16 mouse cellular contexts compared by ENCODE assay signal in genomic region chr8:108990537-108990936, GRCm38 (mm10).
A peak's percentile ranks its signal among the peaks of the same experiment; 100 is the strongest.
DNase-seq lines count a peak whose midpoint lies in the region; ATAC-seq and TF ChIP-seq lines count a peak whose summit lies in the region.
"Had no signal": no experiment of that assay in that cellular context is flagged by ENCODE, and none has a peak within 500 bp of the region (broad histone marks: within the 10 kb centered on the region; RNA-seq: fewer than 3 reads in every experiment).

No protein-coding gene starts in this region.

- WGBS in stomach, embryonic 15.5 days, result 60% methylated on average over 6 of the region's 6 CpGs
- 57% methylated on average over 6 of the region's 6 CpGs for WGBS in stomach, postnatal 0 days
- WGBS in limb, embryonic 13.5 days, result 51% methylated on average over 6 of the region's 6 CpGs
- WGBS in liver, embryonic 15.5 days (ENCODE audit: insufficient replicate concordance), result 61% methylated on average over 6 of the region's 6 CpGs
- 90% methylated on average over 6 of the region's 6 CpGs for WGBS in forebrain, embryonic 14.5 days

- peak; percentile 39; the same call in 1 of the 2 replicates for ATAC-seq in stomach, embryonic 15.5 days (ENCODE audit: insufficient read depth, low FRiP score, low read depth)
- no peak for ATAC-seq in stomach, postnatal 0 days (ENCODE audit: low FRiP score, low TSS enrichment)
- peak; percentile 24; the same call in 1 of the 2 replicates for ATAC-seq in limb, embryonic 13.5 days (ENCODE audit: low FRiP score, low read depth)
- peak; percentile 71 for ATAC-seq in liver, embryonic 15.5 days (ENCODE audit: insufficient read depth)
- no peak for ATAC-seq in forebrain, embryonic 14.5 days
- ATAC-seq: forebrain, postnatal 0 days had no signal

- no peak for TF ChIP-seq EP300 in stomach, postnatal 0 days (optimal IDR thresholded peaks at IDR 0.05)

- H3K4me2 ChIP-seq in stomach, embryonic 15.5 days, result no peak overlapping the region
- H3K4me2 ChIP-seq in stomach, postnatal 0 days (replicated peaks; ENCODE audit: low read depth), result no peak overlapping the region
- no peak overlapping the region for H3K4me2 ChIP-seq in limb, embryonic 13.5 days (replicated peaks)
- H3K4me2 ChIP-seq in liver, embryonic 15.5 days, result no peak overlapping the region
- H3K4me2 ChIP-seq in forebrain, embryonic 14.5 days (ENCODE audit: low read length), result no peak overlapping the region
- H3K4me2 ChIP-seq: embryonic facial prominence, embryonic 12.5 days; hindbrain, embryonic 12.5 days; neural tube, embryonic 12.5 days had no signal

- TF ChIP-seq CTCF in stomach, postnatal 0 days (IDR thresholded peaks at IDR 0.05; ENCODE audit: low read depth), result no peak
- TF ChIP-seq CTCF in gastrocnemius, adult 2 months (IDR thresholded peaks at IDR 0.05), result no peak

- no peaks in the 10 kb centered on the region for H3K27me3 ChIP-seq in stomach, embryonic 15.5 days (replicated peaks)
- no peaks in the 10 kb centered on the region for H3K27me3 ChIP-seq in stomach, postnatal 0 days (ENCODE audit: control insufficient read depth, insufficient read depth, low read length)
- H3K27me3 ChIP-seq in limb, embryonic 13.5 days, result no peaks in the 10 kb centered on the region
- no peaks in the 10 kb centered on the region for H3K27me3 ChIP-seq in liver, embryonic 15.5 days
- no peaks in the 10 kb centered on the region for H3K27me3 ChIP-seq in forebrain, embryonic 14.5 days (replicated peaks; ENCODE audit: control insufficient read depth, insufficient read depth, low read length)
- H3K27me3 ChIP-seq: embryonic facial prominence, embryonic 12.5 days; hindbrain, embryonic 12.5 days; neural tube, embryonic 12.5 days had no signal

- DNase-seq in stomach, postnatal 0 days (ENCODE audit: low spot score), result no peak
- no peak for DNase-seq in forebrain, embryonic 14.5 days (ENCODE audit: low spot score)
- no peak for DNase-seq in gastrocnemius, adult 2 months
- no peak for DNase-seq in thymus, postnatal 36 days
- DNase-seq: cerebellum, adult 9-10 months; forebrain, postnatal 0 days; gastrocnemius, postnatal 10 days; layer of hippocampus, adult 9-11 months; right cerebral cortex, postnatal 25 days had no signal

- H3K27ac ChIP-seq in stomach, embryonic 15.5 days, result no peak overlapping the region
- no peak overlapping the region for H3K27ac ChIP-seq in stomach, postnatal 0 days (replicated peaks)
- 0 out of 2 replicates have a peak overlapping the region, but pooled peaks have one; percentile 12 for H3K27ac ChIP-seq in limb, embryonic 13.5 days
- 0 out of 2 replicates have a peak overlapping the region, but pooled peaks have one; percentile 19 for H3K27ac ChIP-seq in liver, embryonic 15.5 days (replicated peaks)
- no peak overlapping the region for H3K27ac ChIP-seq in forebrain, embryonic 14.5 days (ENCODE audit: low read depth, low read length)
- H3K27ac ChIP-seq in gastrocnemius, adult 2 months, result no peak overlapping the region
- H3K27ac ChIP-seq: embryonic facial prominence, embryonic 12.5 days; hindbrain, embryonic 12.5 days; kidney, postnatal 0 days; neural tube, embryonic 12.5 days had no signal

- no peaks in the 10 kb centered on the region for H3K36me3 ChIP-seq in stomach, embryonic 15.5 days
- no peaks in the 10 kb centered on the region for H3K36me3 ChIP-seq in stomach, postnatal 0 days (ENCODE audit: control insufficient read depth, insufficient read depth, low read length)
- H3K36me3 ChIP-seq in limb, embryonic 13.5 days, result no peaks in the 10 kb centered on the region
- H3K36me3 ChIP-seq in liver, embryonic 15.5 days (replicated peaks), result no peaks in the 10 kb centered on the region
- no peaks in the 10 kb centered on the region for H3K36me3 ChIP-seq in forebrain, embryonic 14.5 days (ENCODE audit: control insufficient read depth, insufficient read depth, low read length)
- H3K36me3 ChIP-seq: embryonic facial prominence, embryonic 12.5 days; hindbrain, embryonic 12.5 days; neural tube, embryonic 12.5 days had no signal

- no peak overlapping the region for H3K4me3 ChIP-seq in stomach, embryonic 15.5 days (replicated peaks)
- H3K4me3 ChIP-seq in stomach, postnatal 0 days (ENCODE audit: low read depth, low read length), result no peak overlapping the region
- no peak overlapping the region for H3K4me3 ChIP-seq in limb, embryonic 13.5 days
- H3K4me3 ChIP-seq in liver, embryonic 15.5 days (replicated peaks), result no peak overlapping the region
- no peak overlapping the region for H3K4me3 ChIP-seq in forebrain, embryonic 14.5 days (ENCODE audit: low read depth, low read length)
- no peak overlapping the region for H3K4me3 ChIP-seq in gastrocnemius, adult 2 months
- H3K4me3 ChIP-seq: embryonic facial prominence, embryonic 12.5 days; hindbrain, embryonic 12.5 days; neural tube, embryonic 12.5 days had no signal

- H3K9ac ChIP-seq in stomach, embryonic 15.5 days, result no peak overlapping the region
- no peak overlapping the region for H3K9ac ChIP-seq in stomach, postnatal 0 days (ENCODE audit: low read length)
- H3K9ac ChIP-seq in limb, embryonic 13.5 days, result no peak overlapping the region
- no peak overlapping the region for H3K9ac ChIP-seq in liver, embryonic 15.5 days
- H3K9ac ChIP-seq in forebrain, embryonic 14.5 days (ENCODE audit: low read length), result no peak overlapping the region
- H3K9ac ChIP-seq: embryonic facial prominence, embryonic 12.5 days; forebrain, postnatal 0 days; hindbrain, embryonic 12.5 days; neural tube, embryonic 12.5 days had no signal

- no peaks in the 10 kb centered on the region for H3K4me1 ChIP-seq in stomach, embryonic 15.5 days
- H3K4me1 ChIP-seq in stomach, postnatal 0 days (replicated peaks; ENCODE audit: control insufficient read depth, insufficient read depth), result no peaks in the 10 kb centered on the region
- H3K4me1 ChIP-seq in limb, embryonic 13.5 days, result peaks cover 20% of the 10 kb centered on the region
- H3K4me1 ChIP-seq in liver, embryonic 15.5 days (replicated peaks), result no peaks in the 10 kb centered on the region
- H3K4me1 ChIP-seq in forebrain, embryonic 14.5 days (ENCODE audit: control insufficient read depth, insufficient read depth, low read length), result no peaks in the 10 kb centered on the region
- H3K4me1 ChIP-seq: embryonic facial prominence, embryonic 12.5 days; hindbrain, embryonic 12.5 days; neural tube, embryonic 12.5 days had no signal

- no peaks in the 10 kb centered on the region for H3K9me3 ChIP-seq in stomach, embryonic 15.5 days
- no peaks in the 10 kb centered on the region for H3K9me3 ChIP-seq in stomach, postnatal 0 days (ENCODE audit: control insufficient read depth, low read length)
- H3K9me3 ChIP-seq in limb, embryonic 13.5 days, result no peaks in the 10 kb centered on the region
- no peaks in the 10 kb centered on the region for H3K9me3 ChIP-seq in liver, embryonic 15.5 days (replicated peaks)
- no peaks in the 10 kb centered on the region for H3K9me3 ChIP-seq in forebrain, embryonic 14.5 days (replicated peaks; ENCODE audit: control insufficient read depth, low read length)
- H3K9me3 ChIP-seq: embryonic facial prominence, embryonic 12.5 days; hindbrain, embryonic 12.5 days; neural tube, embryonic 12.5 days had no signal

- intact Hi-C loops in gastrocnemius, adult 2 months (cut with DNase I), result no loop called here

Comparison
In these comparisons a context has a peak if more than half of its experiments do, and no peak if none do; other contexts are left out.
1. ATAC-seq: peak in stomach, embryonic 15.5 days (single experiment), limb, embryonic 13.5 days (single experiment) and liver, embryonic 15.5 days (single experiment); none in stomach, postnatal 0 days (single experiment) and forebrain, embryonic 14.5 days (single experiment).
2. H3K27ac ChIP-seq: peak in limb, embryonic 13.5 days (single experiment) and liver, embryonic 15.5 days (single experiment); none in stomach, embryonic 15.5 days (single experiment), stomach, postnatal 0 days (single experiment), forebrain, embryonic 14.5 days (single experiment) and gastrocnemius, adult 2 months (single experiment).